Mouse (Mus musculus): ENCODE results near the gene Prkra.

Prkra gene

DNA sequence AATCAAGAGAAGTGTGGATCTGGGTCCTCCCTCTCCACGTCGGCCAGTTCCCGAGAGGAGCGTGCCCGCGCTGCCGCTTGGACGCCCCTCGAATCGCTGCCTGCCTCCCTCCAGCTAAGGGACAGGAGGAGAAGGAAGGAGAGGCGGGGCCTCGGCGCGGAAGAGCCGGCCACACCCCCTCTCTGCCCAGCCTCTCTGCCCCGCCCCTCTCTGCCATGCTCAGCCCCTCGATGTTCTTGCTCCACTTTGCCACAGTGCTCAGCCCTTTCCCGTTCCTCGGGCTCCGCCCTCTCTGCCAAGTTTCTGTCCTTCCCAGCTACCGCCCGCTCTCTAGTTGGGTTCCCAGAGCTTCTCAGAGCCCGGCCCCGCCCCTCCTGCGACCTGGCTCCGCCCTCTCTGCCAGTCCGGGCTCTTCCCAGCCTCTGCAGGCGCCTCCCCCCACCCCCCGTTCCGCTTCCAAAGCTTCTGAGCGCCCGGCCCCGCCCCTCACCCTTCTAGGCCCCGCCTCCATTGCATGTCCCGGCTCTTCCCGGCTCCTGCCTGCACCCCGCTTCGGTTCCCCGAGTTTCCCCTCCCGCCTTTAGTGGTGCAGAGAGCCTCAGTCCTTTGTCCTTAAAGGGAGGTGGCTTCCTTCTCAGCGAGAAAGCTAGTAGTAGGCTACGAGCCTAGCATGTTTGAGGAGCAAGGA is at the start of gene Prkra, which contains the start of gene Pjvk:
Prkra (minus strand) TSS at position 133 of the 688 bp plus-strand sequence.
Pjvk (plus strand) TSS at position 594 of the 688 bp plus-strand sequence.
- peak; percentile 87 for DNase-seq (ENCODE audit: low read depth)

- no peak for DNase-seq (ENCODE audit: low read depth)
Observed at GRCm38 (mm10) chr2:76695290-76695689, 47.5 kb upstream of the Prkra start.

GRCm38 (mm10) chr2:76693765-76694164 is 46.0 kb upstream of the Prkra start:
- no peak for DNase-seq (ENCODE audit: low read depth)

GRCm38 (mm10) chr2:76690436-76691204 is 42.8 kb upstream of the Prkra start:
- DNase-seq (ENCODE audit: low read depth), result no peak

DNA sequence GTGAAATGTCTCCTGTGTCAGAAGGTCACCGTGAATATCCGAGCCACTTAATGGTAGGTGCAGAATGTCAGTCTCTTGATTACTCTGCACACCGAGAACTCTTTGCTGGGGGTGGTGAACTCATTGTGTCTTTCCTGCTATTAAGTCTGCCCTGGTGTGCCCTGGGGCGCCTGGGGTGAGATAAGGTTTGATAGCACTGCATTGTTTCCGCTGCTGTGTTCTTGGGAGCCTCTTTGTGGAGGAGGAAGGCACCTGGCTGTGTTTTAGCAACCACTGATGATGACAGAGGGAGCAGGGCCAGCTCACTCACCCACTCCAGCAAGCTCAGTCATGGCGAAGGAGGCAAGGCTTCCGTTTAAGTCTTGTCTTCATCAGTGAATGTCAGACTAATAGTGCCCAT is 40.3 kb upstream of the Prkra start:
- DNase-seq (ENCODE audit: low read depth), result no peak

DNA sequence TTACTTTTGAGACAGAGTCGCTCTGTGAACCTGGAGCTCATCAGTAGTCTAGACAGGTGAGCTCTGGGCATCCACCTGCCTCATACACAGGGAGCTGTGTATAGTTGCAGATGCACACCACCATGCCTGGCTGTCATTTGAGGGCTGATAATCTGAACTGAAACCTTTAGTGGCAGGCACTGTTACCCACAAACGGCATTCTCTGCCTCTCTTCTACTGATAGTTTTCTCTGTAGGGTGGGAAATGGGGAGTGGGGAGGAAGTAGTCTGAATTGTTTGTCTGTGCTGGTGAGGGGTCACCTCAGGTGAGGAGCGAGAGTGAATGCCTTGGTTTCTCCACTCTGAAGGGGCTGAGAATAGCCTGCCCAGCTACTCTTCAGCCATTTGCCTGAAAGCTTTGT is 39.8 kb upstream of the Prkra start:
- no peak for DNase-seq (ENCODE audit: low read depth)

GRCm38 (mm10) chr2:76686986-76687385 is 39.2 kb upstream of the Prkra start:
- DNase-seq (ENCODE audit: low read depth), result no peak

GRCm38 (mm10) chr2:76682301-76682700 is 34.5 kb upstream of the Prkra start:
- DNase-seq (ENCODE audit: low read depth), result no peak

- DNase-seq (ENCODE audit: low read depth), result peak; percentile 12
Observed at GRCm38 (mm10) chr2:76676401-76677226, 28.8 kb upstream of the Prkra start.

DNA sequence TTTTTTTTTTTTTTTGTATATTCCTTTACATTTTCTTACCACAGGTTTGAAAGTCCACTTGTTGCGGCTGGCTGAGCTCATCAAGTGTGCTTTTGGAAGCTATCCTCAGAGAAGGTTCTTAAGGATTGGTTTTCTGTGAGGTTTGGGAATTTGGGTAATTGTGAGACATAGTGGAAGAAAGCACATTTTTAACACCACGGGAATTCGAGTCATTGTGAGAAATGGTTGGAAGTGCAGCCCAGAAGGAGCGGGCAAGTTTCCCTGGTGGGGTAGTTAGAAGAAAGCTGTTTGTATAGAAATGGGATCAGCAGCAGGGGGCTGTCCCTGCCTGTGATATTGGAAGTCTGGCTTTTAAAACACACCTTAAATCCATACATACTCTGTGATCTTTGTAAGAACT is 28.1 kb upstream of the Prkra start:
- peak; percentile 16 for DNase-seq (ENCODE audit: low read depth)

DNA sequence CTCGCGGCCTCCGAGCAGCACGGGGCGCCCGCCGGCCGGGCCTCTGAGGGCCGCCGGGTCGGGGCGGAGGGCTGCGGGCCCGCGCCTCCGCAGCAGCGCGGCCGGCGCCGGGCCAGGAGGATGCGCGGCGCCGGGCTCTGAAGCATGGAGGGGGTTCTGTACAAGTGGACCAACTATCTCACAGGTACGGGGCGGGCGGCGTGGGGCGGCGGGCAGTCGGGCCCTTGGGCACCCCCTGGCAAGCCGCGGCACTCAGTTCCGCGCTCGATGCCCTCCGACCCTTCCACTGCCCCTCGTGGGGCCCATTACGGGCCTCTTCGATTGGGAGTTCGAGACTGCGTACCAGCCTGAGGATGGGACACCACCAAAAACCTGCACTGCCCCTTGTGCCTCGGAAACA is 27.6 kb upstream of the Prkra start:
- no peak for DNase-seq (ENCODE audit: low read depth)

DNA sequence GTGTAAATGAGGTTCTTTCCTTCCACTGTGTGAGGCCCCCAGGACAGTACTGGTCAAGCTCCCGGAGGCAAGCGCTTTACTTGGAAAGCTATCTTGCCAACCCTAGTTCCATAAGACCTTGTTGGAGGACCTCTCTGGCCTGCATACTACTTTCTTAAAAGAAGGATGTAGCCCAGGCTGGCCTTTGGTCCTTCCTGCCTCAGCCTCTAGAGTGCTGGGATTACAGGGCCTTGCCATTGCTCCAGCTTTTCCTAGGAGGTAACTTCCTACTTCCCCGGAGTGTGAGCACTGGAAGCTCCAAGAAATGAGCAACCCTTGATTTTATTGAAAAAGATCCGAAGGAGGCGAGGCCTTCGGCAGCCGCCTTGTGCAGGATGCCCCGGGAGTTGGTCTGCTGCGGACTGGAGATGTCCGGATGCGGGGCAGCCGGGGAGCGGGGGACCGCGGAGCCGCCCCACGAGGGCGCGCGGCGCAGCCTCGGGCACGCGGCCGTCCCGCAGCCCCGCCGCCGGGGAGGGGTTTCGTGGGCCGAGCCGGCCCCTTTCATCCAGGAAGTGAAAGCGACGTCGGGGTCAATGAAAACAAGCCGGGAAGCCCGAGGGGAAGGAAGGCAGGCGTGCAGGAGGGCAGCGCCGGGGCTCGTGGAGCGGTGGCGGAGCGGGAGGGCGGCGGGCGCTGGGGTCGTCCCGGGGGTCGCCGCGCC is 27.1 kb upstream of the Prkra start, which contains the start of gene Plekha3:
Plekha3 (plus strand) TSS at position 557 of the 703 bp plus-strand sequence.
- peak; percentile 76 for DNase-seq (ENCODE audit: low read depth)

DNA sequence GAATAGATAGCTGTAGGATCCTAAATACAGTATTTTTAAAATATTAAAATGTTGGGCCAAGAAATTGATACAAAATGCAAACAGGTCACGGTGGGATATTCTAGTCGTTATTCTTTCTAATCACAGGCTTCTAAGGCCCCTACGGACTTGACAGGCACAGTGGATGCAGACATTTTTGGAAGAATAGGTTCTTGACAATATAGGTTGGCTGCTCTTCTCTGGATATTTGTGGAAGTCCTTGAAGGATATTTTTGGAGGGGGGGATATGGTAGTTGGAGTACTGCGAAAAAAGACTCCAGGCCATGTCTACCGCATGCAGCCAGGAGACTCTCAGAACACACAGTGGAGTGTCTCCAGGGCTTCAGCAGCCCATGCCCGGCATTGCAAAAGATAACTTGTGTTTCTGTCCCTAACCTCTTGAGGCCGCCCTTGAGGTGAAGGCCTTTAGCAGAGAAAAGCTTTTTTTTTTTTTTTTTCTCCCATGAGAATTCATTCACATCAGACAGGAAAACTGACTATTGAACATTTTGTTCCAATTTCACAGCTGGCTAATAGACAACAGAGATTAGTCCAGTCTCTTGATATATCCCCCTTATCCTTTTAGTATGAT is 25.8 kb upstream of the Prkra start:
- peak; percentile 73 for DNase-seq (ENCODE audit: low read depth)

GRCm38 (mm10) chr2:76672966-76673392 is 25.2 kb upstream of the Prkra start, which contains the start of gene Fkbp7:
Fkbp7 (minus strand) TSS chr2:76673116.
- peak; percentile 93 for DNase-seq (ENCODE audit: low read depth)

- DNase-seq (ENCODE audit: low read depth), result no peak
Observed at GRCm38 (mm10) chr2:76672134-76672745, 24.4 kb upstream of the Prkra start.

DNA sequence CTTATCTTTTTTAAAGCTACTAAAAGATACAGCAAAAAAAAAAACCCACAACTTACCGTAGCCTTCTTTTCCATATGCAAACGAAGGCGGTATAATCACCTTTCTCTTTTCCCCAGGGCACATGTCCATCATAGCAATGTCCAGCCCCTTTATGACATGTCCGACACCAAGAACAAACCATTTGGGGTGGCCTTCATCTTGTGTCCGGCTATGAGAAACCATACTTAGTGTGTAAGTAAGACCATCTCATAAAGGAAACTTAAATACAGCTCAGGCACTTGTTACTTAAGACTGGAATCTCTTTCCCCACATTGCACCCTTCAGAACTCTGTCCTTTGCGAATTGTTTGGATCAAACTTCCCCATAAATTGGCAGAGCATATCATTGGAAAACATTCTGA is 23.8 kb upstream of the Prkra start:
- no peak for DNase-seq (ENCODE audit: low read depth)

GRCm38 (mm10) chr2:76667200-76667599 is 19.4 kb upstream of the Prkra start:
- DNase-seq (ENCODE audit: low read depth), result no peak

DNA sequence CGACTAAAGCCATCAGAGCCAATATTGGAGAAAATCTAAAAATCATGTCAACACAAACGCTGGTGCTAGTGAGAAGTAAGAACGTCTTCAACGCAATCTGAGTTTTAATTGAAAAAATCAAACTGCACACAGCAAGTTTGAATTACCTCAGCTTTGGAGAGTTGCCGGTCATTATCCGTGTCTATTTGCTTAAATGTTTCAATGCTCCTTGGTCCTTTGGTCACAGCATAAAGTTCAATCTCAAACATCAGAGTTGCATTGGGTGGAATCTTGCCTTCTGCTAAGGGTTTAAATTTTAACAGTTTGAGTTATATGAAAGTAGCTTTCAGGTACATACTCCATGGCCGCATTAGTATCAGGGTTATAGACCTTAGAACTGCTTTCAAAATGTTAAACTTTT is 17.7 kb upstream of the Prkra start:
- no peak for DNase-seq (ENCODE audit: low read depth)

DNA sequence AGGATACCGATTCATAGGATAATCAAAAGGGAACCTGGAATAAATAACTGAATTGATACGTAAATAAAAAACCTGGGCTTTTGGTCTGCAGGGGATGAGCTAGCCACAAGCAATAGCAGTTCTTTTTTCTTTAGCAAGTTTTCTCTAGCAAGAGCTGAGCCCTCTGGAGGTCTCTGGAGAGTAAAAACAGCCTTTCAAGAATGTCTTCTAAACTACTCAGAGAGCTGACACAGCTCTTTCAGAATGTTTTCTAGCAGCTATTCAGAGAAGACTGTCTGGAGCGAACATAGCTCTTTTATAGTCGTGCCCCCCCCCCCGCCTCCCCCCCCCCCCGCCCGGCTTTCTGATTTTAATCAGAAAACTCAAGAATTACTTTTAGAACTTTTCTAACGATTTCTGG is 11.6 kb upstream of the Prkra start:
- no peak for DNase-seq (ENCODE audit: low read depth)

DNA sequence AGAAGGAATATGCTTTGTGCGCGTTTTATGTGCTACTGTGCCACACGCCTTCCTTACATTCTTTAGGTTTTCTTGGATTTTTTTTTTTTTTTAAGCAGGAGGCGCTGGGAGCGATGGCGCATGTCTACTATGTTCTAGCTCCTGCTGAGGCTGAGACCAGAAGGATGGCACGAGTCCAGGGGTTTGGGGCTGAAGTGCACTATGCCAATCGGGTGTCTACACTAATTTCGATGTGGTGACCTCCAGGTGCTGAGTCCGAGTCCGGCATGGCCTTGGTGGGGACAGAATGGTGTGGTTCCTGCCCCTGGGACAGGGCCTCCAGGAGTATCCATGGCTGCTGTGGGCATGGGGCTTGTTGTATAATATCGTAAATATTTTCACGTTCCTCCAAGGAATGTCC is 10.7 kb upstream of the Prkra start:
- DNase-seq (ENCODE audit: low read depth), result no peak

- no peak for DNase-seq (ENCODE audit: low read depth)
Observed at GRCm38 (mm10) chr2:76655982-76656381, 8.2 kb upstream of the Prkra start.

Measured in naive thymus-derived CD4-positive, alpha-beta T cell, adult 2 months (primary cell).